Mouse (Mus musculus) ES-E14 (cell line): ENCODE results near the gene Bckdk. TPM values are rescaled to one million over a fixed set of nuclear protein-coding genes. Genes with fewer than 3 reads are reported as not detected.
"Not testable (repeated sequence)": the region's sequence is repeated elsewhere in the genome, so short reads cannot be mapped to it uniquely, and the experiment has no call there.

Source experiments
- DNase-seq: peaks from one replicate; pipeline ENCODE4 v3.0.0-alpha.2; 2013; ENCODE audit warnings: low read depth, low spot score
- H3K27ac ChIP-seq: 2 replicates; pipeline ENCODE4 v1.5.1; 2012; ENCODE audit warnings: low read depth, mild to moderate bottlenecking, low read length, moderate library complexity, mixed read lengths; ENCODE audit not compliant: poor library complexity, insufficient read depth, severe bottlenecking
- H3K36me3 ChIP-seq: 2 replicates; pipeline ENCODE4 v1.6.1; 2012; ENCODE audit warnings: mild to moderate bottlenecking, low read length, moderate library complexity, mixed read lengths; ENCODE audit not compliant: control insufficient read depth, poor library complexity, insufficient read depth, severe bottlenecking
- H3K4me1 ChIP-seq, 2 experiments: fragments of 150-350 bp in 1 of 2; sonication (generic) in 1 of 2; 2 replicates each; pipeline ENCODE4 v1.6.1; 2012; ENCODE audit warnings: low read length in 2 of 2, mild to moderate bottlenecking in 1 of 2, mixed read lengths in 1 of 2; ENCODE audit not compliant: control insufficient read depth in 2 of 2, insufficient read depth in 2 of 2, poor library complexity in 1 of 2
- H3K4me3 ChIP-seq, 2 experiments: fragments of 150-350 bp in 1 of 2; sonication (generic) in 1 of 2; 2 replicates each; pipeline ENCODE4 v1.5.1; 2012; ENCODE audit warnings: low read length in 2 of 2, low read depth in 1 of 2, mild to moderate bottlenecking in 1 of 2, mixed read lengths in 1 of 2; ENCODE audit not compliant: insufficient read depth in 1 of 2, poor library complexity in 1 of 2, severe bottlenecking in 1 of 2
- H3K9ac ChIP-seq: 2 replicates; pipeline ENCODE4 v1.6.1; 2012; ENCODE audit warnings: low read depth, mild to moderate bottlenecking, low read length, mixed read lengths; ENCODE audit not compliant: poor library complexity, insufficient read depth, severe bottlenecking
- H3K9me3 ChIP-seq: fragments of 150-350 bp; sonication (generic); 2 replicates; pipeline ENCODE4 v1.6.1; 2012; ENCODE audit warnings: low read depth, mild to moderate bottlenecking, low read length; ENCODE audit not compliant: control insufficient read depth, insufficient read depth
- CHD2 ChIP-seq: IDR thresholded peaks from 2 replicates; pipeline ENCODE4 v1.6.1; 2014; ENCODE audit warnings: mild to moderate bottlenecking, low read depth, low read length, inconsistent platforms
- HCFC1 ChIP-seq: IDR thresholded peaks from 2 replicates; pipeline ENCODE4 v1.6.1; 2012; ENCODE audit warnings: low read length, inconsistent platforms, borderline replicate concordance; ENCODE audit not compliant: insufficient read depth
- MAFK ChIP-seq: IDR thresholded peaks from 2 replicates; pipeline ENCODE4 v1.6.1; 2014; ENCODE audit warnings: mild to moderate bottlenecking, low read depth, low read length, inconsistent platforms; ENCODE audit not compliant: insufficient read depth
- ZC3H11A ChIP-seq: IDR thresholded peaks from 2 replicates; pipeline ENCODE4 v1.6.1; 2012; ENCODE audit warnings: low read depth, mild to moderate bottlenecking, inconsistent platforms, low read length, borderline replicate concordance
- ZNF384 ChIP-seq: IDR thresholded peaks from 2 replicates; pipeline ENCODE4 v1.6.1; 2012; ENCODE audit warnings: low read depth, low read length, inconsistent platforms
- in situ Hi-C, 2 experiments: fragments of 600-800 bp; cut with MboI; formaldehyde crosslinking; loops; one replicate each; pipeline ENCODE4 v1.15.1; 2025; ENCODE audit warnings: low sequenced_read_pairs in 2 of 2, inconsistent platforms in 1 of 2; ENCODE audit not compliant: unreplicated experiment in 2 of 2
- total RNA-seq: library from RNA; depleted of rRNA; stranded (reverse); fragments of 300-350 nt; gene quantifications from 2 replicates; pipeline ENCODE4 v1.2.3, GENCODE M21; 2012

Gene Bckdk
- total RNA-seq, 1 experiment = 56.4 TPM

- H3K9me3 ChIP-seq = no peaks in the 10 kb centered on the region
- no peaks in the 10 kb centered on the region for H3K36me3 ChIP-seq
- 0 out of 2 replicates have a peak overlapping the region, but pooled peaks have one; percentile 7 for H3K27ac ChIP-seq
- peak overlapping the region; percentile 91 for H3K9ac ChIP-seq
- no peak for DNase-seq
- TF ChIP-seq CHD2 = no peak
- 0 out of 2 replicates have a peak, but pooled peaks have one; percentile 4 for TF ChIP-seq HCFC1
- in situ Hi-C loops = no loop called here
- H3K4me3 ChIP-seq = peak overlapping the region; percentile 81 to 89
- H3K4me1 ChIP-seq = peaks cover 13 to 26% of the 10 kb centered on the region in 2 experiments; a peak in 3 of 4 replicates
These were observed 31.9 kb downstream of the Bckdk start for GRCm38 (mm10) chr7:127935748-127936159.

- Histone ChIP-seq H3K9ac (peak overlapping the region; percentile 91), H3K27ac (no peak overlapping the region; the same call in 1 of the 2 replicates), H3K36me3 (no peaks in the 10 kb centered on the region), H3K9me3 (no peaks in the 10 kb centered on the region), H3K4me1 (peaks cover 11 to 23% of the 10 kb centered on the region in 2 experiments; a peak in 3 of 4 replicates), H3K4me3 (peak overlapping the region; percentile 81 to 89)
- DNase-seq = no peak
- in situ Hi-C loops = no loop called here
- TF ChIP-seq MAFK = no peak
- TF ChIP-seq ZC3H11A = no peak
- no peak for TF ChIP-seq CHD2
- TF ChIP-seq HCFC1 = no peak
- no peak for TF ChIP-seq ZNF384
These were observed 32.5 kb downstream of the Bckdk start for GRCm38 (mm10) chr7:127936216-127936884.

GRCm38 (mm10) chr7:127942097-127942496 lies 38.2 kb downstream of the Bckdk start:
- H3K27ac ChIP-seq, DNase-seq, in situ Hi-C loops, H3K9me3 ChIP-seq, H3K4me1 ChIP-seq, H3K4me3 ChIP-seq, H3K9ac ChIP-seq, H3K36me3 ChIP-seq: not testable (repeated sequence)
- peak; percentile 79 for TF ChIP-seq ZNF384

GRCm38 (mm10) chr7:127944614-127945013 lies 40.7 kb downstream of the Bckdk start:
- TF ChIP-seq ZNF384 = no peak
- no peak for TF ChIP-seq CHD2
- TF ChIP-seq ZC3H11A = no peak
- no peak for TF ChIP-seq MAFK
- no peak for TF ChIP-seq HCFC1
- no peaks in the 10 kb centered on the region for H3K9me3 ChIP-seq
- H3K36me3 ChIP-seq = no peaks in the 10 kb centered on the region
- no peak overlapping the region for H3K27ac ChIP-seq
- H3K4me1 ChIP-seq = peaks cover 0 to 5% of the 10 kb centered on the region in 2 experiments; a peak in 1 of 4 replicates
- H3K4me3 ChIP-seq = peak overlapping the region; percentile 48 to 65
- peak overlapping the region; percentile 62 for H3K9ac ChIP-seq
- in situ Hi-C loops = no loop called here
- no peak for DNase-seq

GRCm38 (mm10) chr7:127946470-127947023 lies 42.7 kb downstream of the Bckdk start, which contains the start of gene Prss36:
TSS of gene Prss36 (minus strand) at chr7:127946725.
- DNase-seq = no peak
- Histone ChIP-seq H3K27ac (no peak within 1 kb of the TSS), H3K36me3 (no peaks in the 10 kb centered on the region), H3K4me3 (no peak within 1 kb of the TSS), H3K4me1 (peaks cover 0 to 7% of the 10 kb centered on the region in 2 experiments; a peak in 1 of 4 replicates), H3K9ac (no peak within 1 kb of the TSS), H3K9me3 (no peaks in the 10 kb centered on the region)
- no peak for TF ChIP-seq CHD2
- no peak for TF ChIP-seq ZC3H11A
- no peak for TF ChIP-seq MAFK
- no peak for TF ChIP-seq ZNF384
- TF ChIP-seq HCFC1 = no peak
- in situ Hi-C loops = no loop called here
